Mouse (Mus musculus) lung, embryonic 15.5 days (tissue): ENCODE data around the gene H2-D1. TPM values are rescaled to one million over a fixed set of nuclear protein-coding genes. Genes with fewer than 3 reads are reported as not detected.
"Not testable (repeated sequence)": the region's sequence is repeated elsewhere in the genome, so short reads cannot be mapped to it uniquely, and the experiment has no call there.

Experiments
- ATAC-seq: fragments of 200-750 bp; cut with Nextera tagmentation; 2 replicates; pipeline ENCODE4 v1.8.0; 2017; ENCODE audit warnings: moderate number of reproducible peaks, borderline replicate concordance; ENCODE audit not compliant: low FRiP score, low TSS enrichment; ENCODE audit errors: extremely low read depth
- H3K27ac ChIP-seq: fragments of 300-500 bp; sonication (generic); 2 replicates; pipeline ENCODE4 v1.5.1; 2015; ENCODE audit warnings: moderate library complexity, mild to moderate bottlenecking, inconsistent platforms
- H3K27me3 ChIP-seq: fragments of 300-500 bp; sonication (generic); 2 replicates; pipeline ENCODE4 v1.6.1; 2015; ENCODE audit warnings: inconsistent platforms
- H3K36me3 ChIP-seq: fragments of 300-500 bp; sonication (generic); 2 replicates; pipeline ENCODE4 v1.6.1; 2015; ENCODE audit warnings: inconsistent platforms
- H3K4me1 ChIP-seq: fragments of 300-500 bp; sonication (generic); 2 replicates; pipeline ENCODE4 v1.6.1; 2015; ENCODE audit warnings: inconsistent platforms
- H3K4me2 ChIP-seq: fragments of 300-500 bp; sonication (generic); 2 replicates; pipeline ENCODE4 v1.6.1; 2015; ENCODE audit warnings: inconsistent platforms, mild to moderate bottlenecking, moderate library complexity
- H3K4me3 ChIP-seq: fragments of 300-500 bp; sonication (generic); 2 replicates; pipeline ENCODE4 v1.5.1; 2015; ENCODE audit warnings: mild to moderate bottlenecking, inconsistent platforms
- H3K9ac ChIP-seq: fragments of 300-500 bp; sonication (generic); 2 replicates; pipeline ENCODE4 v1.6.1; 2015; ENCODE audit warnings: inconsistent platforms
- H3K9me3 ChIP-seq: fragments of 300-500 bp; sonication (generic); 2 replicates; pipeline ENCODE4 v1.6.1; 2016; ENCODE audit warnings: inconsistent platforms
- WGBS: fragments of 180-500 bp; shearing (Covaris S2); methylation state at CpG from one replicate; pipeline ENCODE4 v1.1.7; 2015; 5-methylcytosine and 5-hydroxymethylcytosine counted together
- polyA plus RNA-seq: library from polyadenylated mRNA; unstranded; fragments of >200 nt; fragmentation: Nextera tagmentation; extraction: Ambion mirVana; gene quantifications from 2 replicates; pipeline ENCODE4 v1.2.1, GENCODE M21; 2015

The H2-D1 gene
- polyA plus RNA-seq, 1 experiment from 2014 or later: 138 TPM

DNA sequence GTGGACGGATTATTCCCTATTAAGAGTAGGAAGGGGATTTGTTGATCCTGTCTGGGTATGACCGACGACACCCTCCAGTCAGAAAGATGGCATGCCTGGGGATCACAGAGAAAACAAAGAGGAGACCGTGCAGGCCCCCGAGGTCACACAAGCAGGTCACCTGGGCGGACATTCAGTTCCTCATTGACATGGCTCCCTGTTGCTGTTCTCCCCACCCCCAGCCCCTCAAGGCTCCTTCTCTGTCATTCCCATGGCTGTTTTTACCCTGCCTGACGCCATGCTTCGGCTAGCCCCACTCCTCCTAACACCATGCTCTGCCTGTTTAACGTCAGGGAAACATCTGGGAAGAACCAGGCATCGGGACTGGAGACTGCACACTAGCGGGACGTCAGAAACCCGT, 879 bp upstream of the H2-D1 start:
- Histone ChIP-seq H3K4me3 (no peak overlapping the region), H3K27ac (no peak overlapping the region), H3K36me3 (no peaks in the 10 kb centered on the region), H3K4me1 (0 out of 2 replicates have a peak, but pooled peaks cover 5% of the 10 kb centered on the region), H3K27me3 (peaks cover 30% of the 10 kb centered on the region; the same call in 1 of the 2 replicates), H3K9me3 (no peaks in the 10 kb centered on the region), H3K4me2 (no peak overlapping the region), H3K9ac (no peak overlapping the region)
- no peak for ATAC-seq
- 56% methylated on average over 13 of the region's 13 CpGs for WGBS

DNA sequence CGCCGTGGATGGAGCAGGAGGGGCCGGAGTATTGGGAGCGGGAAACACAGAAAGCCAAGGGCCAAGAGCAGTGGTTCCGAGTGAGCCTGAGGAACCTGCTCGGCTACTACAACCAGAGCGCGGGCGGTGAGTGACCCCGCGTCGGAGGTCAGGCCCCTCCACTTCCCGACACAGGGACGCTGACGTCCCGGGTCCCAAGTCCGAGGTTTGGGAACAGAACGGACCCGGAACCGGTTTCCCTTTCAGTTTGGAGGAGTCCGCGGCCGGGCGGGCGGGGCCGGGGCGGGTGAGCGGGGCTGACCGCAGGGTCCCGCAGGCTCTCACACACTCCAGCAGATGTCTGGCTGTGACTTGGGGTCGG, 973 bp downstream of the H2-D1 start:
- H3K4me3 ChIP-seq: peak overlapping the region; percentile 67
- WGBS: 2% methylated on average over 31 of the region's 31 CpGs
- H3K36me3 ChIP-seq: no peaks in the 10 kb centered on the region
- ATAC-seq: peak; percentile 56
- peak overlapping the region; percentile 98 for H3K4me2 ChIP-seq
- peak overlapping the region; percentile 49 for H3K9ac ChIP-seq
- no peak overlapping the region for H3K27ac ChIP-seq
- 0 out of 2 replicates have a peak, but pooled peaks cover 5% of the 10 kb centered on the region for H3K4me1 ChIP-seq
- H3K27me3 ChIP-seq: peaks cover 30% of the 10 kb centered on the region; the same call in 1 of the 2 replicates
- H3K9me3 ChIP-seq: no peaks in the 10 kb centered on the region

DNA sequence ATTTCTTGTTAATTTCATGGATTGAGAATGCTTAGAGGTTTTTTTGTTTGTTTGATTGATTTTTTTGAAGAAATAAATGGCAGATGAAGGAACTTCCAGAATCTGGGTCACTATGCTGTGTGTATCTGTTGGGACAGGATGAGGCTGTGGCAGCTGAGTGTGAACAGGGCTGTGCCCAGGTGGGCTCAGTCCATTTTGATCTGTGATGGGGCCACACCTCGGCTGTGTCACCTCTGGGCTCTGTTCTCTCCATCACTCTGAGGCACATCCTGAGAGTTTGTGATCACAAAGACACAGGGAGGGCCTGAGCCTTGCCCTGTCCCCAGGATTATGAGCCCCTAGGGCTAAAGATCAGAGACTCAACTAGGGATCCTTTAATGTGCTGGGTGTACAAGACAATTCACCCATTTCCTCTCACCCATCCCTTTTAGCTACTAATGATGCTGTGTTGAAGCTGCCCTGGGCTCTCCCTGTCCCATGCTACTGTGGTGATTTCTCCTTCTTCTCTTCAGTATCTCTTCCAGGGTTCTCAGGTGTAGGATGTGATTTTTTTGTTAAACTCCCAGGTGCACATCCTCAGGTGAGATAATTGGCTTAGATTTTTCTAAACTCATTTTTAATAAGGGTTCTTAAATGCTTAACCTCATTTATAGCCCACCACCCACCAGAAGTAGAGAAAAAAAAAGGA, 5.0 kb downstream of the H2-D1 start:
- Histone ChIP-seq H3K27me3 (peaks cover 21% of the 10 kb centered on the region; the same call in 1 of the 2 replicates), H3K27ac (no peak overlapping the region), H3K36me3 (no peaks in the 10 kb centered on the region), H3K4me2 (no peak overlapping the region), H3K9ac (no peak overlapping the region), H3K4me3 (no peak overlapping the region), H3K9me3 (no peaks in the 10 kb centered on the region), H3K4me1 (0 out of 2 replicates have a peak, but pooled peaks cover 2% of the 10 kb centered on the region)
- ATAC-seq: no peak
- 82% methylated on average over 1 of the region's 1 CpGs for WGBS

GRCm38 (mm10) chr17:35269653-35270347, 7.3 kb downstream of the H2-D1 start:
- 29% methylated on average over 3 of the region's 3 CpGs for WGBS
- H3K27me3 ChIP-seq: 0 out of 2 replicates have a peak, but pooled peaks cover 3% of the 10 kb centered on the region
- no peak overlapping the region for H3K27ac ChIP-seq
- H3K36me3 ChIP-seq: no peaks in the 10 kb centered on the region
- no peak overlapping the region for H3K4me3 ChIP-seq
- no peak for ATAC-seq
- no peak overlapping the region for H3K4me2 ChIP-seq
- no peaks in the 10 kb centered on the region for H3K9me3 ChIP-seq
- no peak overlapping the region for H3K9ac ChIP-seq
- no peaks in the 10 kb centered on the region for H3K4me1 ChIP-seq

DNA sequence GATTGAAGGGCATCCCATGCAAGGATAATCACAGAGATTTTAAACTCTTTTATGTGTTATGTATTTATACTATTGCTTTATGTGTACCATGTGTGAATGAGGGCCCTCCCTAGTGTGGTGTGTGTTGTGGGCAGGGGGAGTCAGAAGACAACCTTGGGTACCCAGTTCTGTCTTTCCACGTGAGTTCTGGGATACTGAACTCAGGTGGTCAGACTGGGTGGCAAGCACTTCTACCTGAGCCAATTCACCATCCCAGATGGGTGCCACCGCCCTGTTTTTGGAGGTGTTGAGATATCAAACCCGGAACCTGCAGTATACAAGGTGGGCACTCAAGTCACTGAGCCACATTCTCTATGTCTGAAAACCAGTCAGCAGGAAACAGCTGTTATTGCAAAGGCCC, 9.7 kb downstream of the H2-D1 start:
- Histone ChIP-seq H3K4me2 (no peak overlapping the region), H3K27ac (no peak overlapping the region), H3K4me3 (no peak overlapping the region), H3K9me3 (no peaks in the 10 kb centered on the region), H3K27me3 (peaks cover 20% of the 10 kb centered on the region), H3K36me3 (no peaks in the 10 kb centered on the region), H3K9ac (no peak overlapping the region), H3K4me1 (no peaks in the 10 kb centered on the region)
- no peak for ATAC-seq
- 64% methylated on average over 3 of the region's 3 CpGs for WGBS

DNA sequence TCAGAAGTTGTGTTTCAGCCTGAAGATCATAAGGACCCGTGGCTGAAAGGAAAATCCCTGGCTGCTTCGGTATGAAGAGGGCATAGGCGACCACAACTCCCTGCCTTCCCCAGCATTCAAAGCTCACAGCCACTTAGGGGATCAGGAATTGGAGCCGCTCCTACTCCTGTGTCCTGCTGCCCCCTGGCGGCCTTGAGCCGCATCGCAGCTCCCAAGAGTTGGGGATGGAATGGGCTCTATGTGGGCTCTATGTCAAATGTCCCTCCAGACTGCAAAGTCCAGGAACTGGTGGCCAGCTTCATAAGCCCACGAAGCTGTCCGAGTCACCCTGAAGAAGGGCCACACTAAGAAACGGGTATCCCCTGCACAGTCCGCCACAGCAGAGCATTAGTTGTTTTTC, 12.2 kb downstream of the H2-D1 start:
- no peak overlapping the region for H3K9ac ChIP-seq
- H3K9me3 ChIP-seq: no peaks in the 10 kb centered on the region
- no peak overlapping the region for H3K4me3 ChIP-seq
- H3K4me2 ChIP-seq: no peak overlapping the region
- WGBS: 4% methylated on average over 11 of the region's 11 CpGs
- H3K4me1 ChIP-seq: no peaks in the 10 kb centered on the region
- ATAC-seq: peak; percentile 35; the same call in 1 of the 2 replicates
- H3K36me3 ChIP-seq: no peaks in the 10 kb centered on the region
- peaks cover 24% of the 10 kb centered on the region for H3K27me3 ChIP-seq
- H3K27ac ChIP-seq: no peak overlapping the region

GRCm38 (mm10) chr17:35276304-35276864, 13.9 kb downstream of the H2-D1 start:
- 10% methylated on average over 13 of the region's 13 CpGs for WGBS
- no peaks in the 10 kb centered on the region for H3K4me1 ChIP-seq

DNA sequence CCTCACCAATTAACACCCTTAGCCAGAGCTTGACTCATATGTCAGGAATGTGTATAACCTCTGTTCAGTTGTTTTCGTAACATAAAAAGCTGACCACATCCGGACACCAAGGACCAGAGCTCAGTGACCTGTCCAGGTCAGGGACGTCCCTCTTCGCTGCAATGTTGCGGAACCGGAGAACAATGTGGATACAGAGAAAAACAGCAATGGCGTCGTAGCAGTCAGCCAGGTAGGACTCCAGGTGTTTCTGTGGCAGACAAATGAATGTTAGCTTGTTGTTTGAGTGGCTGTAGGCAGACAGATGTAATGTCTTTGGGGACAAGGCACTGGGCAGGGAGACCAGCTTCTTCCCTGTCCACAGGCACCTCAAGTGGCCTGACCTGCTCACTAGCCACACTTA, 15.5 kb downstream of the H2-D1 start:
- Histone ChIP-seq H3K4me2 (no peak overlapping the region), H3K36me3 (no peaks in the 10 kb centered on the region), H3K9me3 (no peaks in the 10 kb centered on the region), H3K4me1 (no peaks in the 10 kb centered on the region), H3K9ac (no peak overlapping the region), H3K27ac (no peak overlapping the region), H3K4me3 (no peak overlapping the region), H3K27me3 (peaks cover 24% of the 10 kb centered on the region)
- ATAC-seq: no peak
- WGBS: 82% methylated on average over 8 of the region's 8 CpGs

More at GRCm38 (mm10) chr17:35276304-35276864, 13.9 kb downstream of the H2-D1 start:
- peaks cover 24% of the 10 kb centered on the region for H3K27me3 ChIP-seq
- H3K9me3 ChIP-seq: no peaks in the 10 kb centered on the region
- no peak for ATAC-seq
- H3K4me3 ChIP-seq: no peak overlapping the region
- H3K4me2 ChIP-seq: no peak overlapping the region
- H3K9ac ChIP-seq: no peak overlapping the region
- H3K27ac ChIP-seq: no peak overlapping the region
- no peaks in the 10 kb centered on the region for H3K36me3 ChIP-seq

DNA sequence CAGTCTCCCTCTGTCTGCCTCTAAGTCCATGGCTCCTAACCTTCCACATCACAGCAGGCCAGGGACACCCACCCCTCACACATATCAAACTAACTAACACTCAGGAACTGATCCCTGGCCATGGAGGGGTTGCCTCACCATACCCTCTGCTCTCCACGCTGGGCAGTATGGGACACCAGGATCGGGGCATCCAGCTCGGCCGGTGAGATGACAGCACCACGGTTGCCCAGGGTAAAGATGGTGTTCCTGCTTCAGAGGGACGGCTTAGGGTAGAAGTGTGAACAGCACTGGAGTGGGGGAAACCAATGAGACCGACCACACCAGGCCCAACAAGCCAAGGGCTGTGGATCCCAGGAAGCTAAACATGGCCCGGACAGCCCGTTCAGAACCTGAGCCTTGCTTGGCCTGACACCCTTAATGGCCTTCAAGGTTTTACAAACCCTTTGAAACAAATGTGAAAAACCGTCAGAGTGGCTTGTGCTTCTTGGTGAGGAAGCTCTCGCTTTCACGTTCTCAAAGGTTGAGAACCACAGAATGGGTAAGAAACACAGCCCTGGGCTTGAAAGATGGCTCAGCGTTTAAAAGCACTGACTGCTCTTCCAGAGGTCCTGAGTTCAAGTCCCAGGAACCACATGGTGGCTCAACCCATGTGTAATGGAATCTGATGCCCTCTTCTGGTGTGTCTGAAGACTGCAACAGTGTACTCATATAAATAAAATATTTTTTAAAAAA, 16.6 kb downstream of the H2-D1 start:
- Histone ChIP-seq H3K9me3 (no peaks in the 10 kb centered on the region), H3K4me1 (no peaks in the 10 kb centered on the region), H3K4me2 (no peak overlapping the region), H3K27ac (no peak overlapping the region), H3K9ac (no peak overlapping the region), H3K4me3 (no peak overlapping the region), H3K27me3 (peaks cover 24% of the 10 kb centered on the region), H3K36me3 (no peaks in the 10 kb centered on the region)
- ATAC-seq: no peak
- 81% methylated on average over 13 of the region's 13 CpGs for WGBS

- no peaks in the 10 kb centered on the region for H3K36me3 ChIP-seq
- H3K27me3 ChIP-seq: peaks cover 23% of the 10 kb centered on the region
- H3K9ac ChIP-seq: no peak overlapping the region
- no peaks in the 10 kb centered on the region for H3K9me3 ChIP-seq
- H3K4me1 ChIP-seq: no peaks in the 10 kb centered on the region
- no peak overlapping the region for H3K27ac ChIP-seq
- H3K4me3 ChIP-seq: no peak overlapping the region
- WGBS: 61% methylated on average over 3 of the region's 3 CpGs
- H3K4me2 ChIP-seq: no peak overlapping the region
- ATAC-seq: no peak
Observed at GRCm38 (mm10) chr17:35280276-35280675, 17.7 kb downstream of the H2-D1 start.

DNA sequence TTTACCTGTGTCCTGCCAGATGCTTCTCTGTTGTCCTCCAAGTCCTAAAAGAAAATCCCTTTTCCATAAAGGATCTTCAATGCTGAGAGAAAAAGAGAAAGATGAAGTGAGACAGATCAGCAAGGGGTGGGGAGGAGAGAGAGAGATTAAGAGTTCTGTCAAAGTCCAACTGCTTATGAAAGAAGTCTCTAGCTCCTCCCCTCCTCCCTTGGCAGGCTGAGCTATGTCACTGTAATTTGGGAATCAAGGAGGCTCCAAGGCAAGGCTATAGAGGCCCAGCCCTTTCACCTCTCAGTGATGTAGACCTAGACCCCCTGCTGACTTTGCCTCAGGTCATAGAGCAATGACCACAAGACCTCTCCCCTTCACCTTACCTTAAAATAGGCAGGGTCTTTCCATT, 22.9 kb downstream of the H2-D1 start:
- Histone ChIP-seq H3K9ac (no peak overlapping the region), H3K27ac (no peak overlapping the region), H3K4me2 (no peak overlapping the region), H3K27me3 (no peaks in the 10 kb centered on the region), H3K36me3 (no peaks in the 10 kb centered on the region), H3K4me3 (no peak overlapping the region), H3K9me3 (no peaks in the 10 kb centered on the region), H3K4me1 (no peaks in the 10 kb centered on the region)
- no peak for ATAC-seq

- not testable (repeated sequence) for H3K27ac ChIP-seq, H3K4me3 ChIP-seq, H3K27me3 ChIP-seq, H3K36me3 ChIP-seq, ATAC-seq, H3K9me3 ChIP-seq, H3K4me2 ChIP-seq, H3K4me1 ChIP-seq, H3K9ac ChIP-seq
- 3% methylated on average over 5 of the region's 5 CpGs for WGBS
Observed at GRCm38 (mm10) chr17:35295796-35296195, 33.3 kb downstream of the H2-D1 start.
